Mouse (Mus musculus): ENCODE measurements at regions not wholly inside any gene's neighbourhood (a gene's known extent, or its start where the extent isn't known, plus 50 kb on each side); places are given as distances from the start of the nearest gene placed in this dataset.

GRCm38 (mm10) chr17:16516173-16516572, 547.7 kb upstream of the Zfp960 start:
- no peaks in the 10 kb centered on the region for H3K27me3 ChIP-seq (ENCODE audit: control insufficient read depth, insufficient read depth, low read depth, low read length)
- no peak overlapping the region for H3K4me2 ChIP-seq (ENCODE audit: low read length)
- no peak overlapping the region for H3K4me3 ChIP-seq (ENCODE audit: low read depth, low read length)
- H3K27ac ChIP-seq (ENCODE audit: low read length): no peak overlapping the region
- no peaks in the 10 kb centered on the region for H3K9me3 ChIP-seq (replicated peaks; ENCODE audit: control insufficient read depth, low read length, poor library complexity, severe bottlenecking)
- no peak for ATAC-seq
- H3K36me3 ChIP-seq (ENCODE audit: control insufficient read depth, insufficient read depth, low read length): no peaks in the 10 kb centered on the region
- no peak overlapping the region for H3K9ac ChIP-seq (ENCODE audit: low read depth, low read length)
- no peaks in the 10 kb centered on the region for H3K4me1 ChIP-seq (ENCODE audit: control insufficient read depth, insufficient read depth, low read length)

GRCm38 (mm10) chr17:16493951-16494350, 570.0 kb upstream of the Zfp960 start:
- Histone ChIP-seq H3K27ac (ENCODE audit: low read length) (no peak overlapping the region), H3K4me3 (ENCODE audit: low read depth, low read length) (no peak overlapping the region), H3K9me3 (replicated peaks; ENCODE audit: control insufficient read depth, low read length, poor library complexity, severe bottlenecking) (no peaks in the 10 kb centered on the region), H3K4me1 (ENCODE audit: control insufficient read depth, insufficient read depth, low read length) (no peaks in the 10 kb centered on the region), H3K4me2 (ENCODE audit: low read length) (no peak overlapping the region), H3K27me3 (ENCODE audit: control insufficient read depth, insufficient read depth, low read depth, low read length) (no peaks in the 10 kb centered on the region), H3K36me3 (ENCODE audit: control insufficient read depth, insufficient read depth, low read length) (no peaks in the 10 kb centered on the region), H3K9ac (ENCODE audit: low read depth, low read length) (no peak overlapping the region)
- peak; percentile 48; the same call in 1 of the 2 replicates for ATAC-seq
- 31% methylated on average over 5 of the region's 5 CpGs for WGBS

- H3K4me3 ChIP-seq (ENCODE audit: low read depth, low read length): no peak overlapping the region
- no peak overlapping the region for H3K4me2 ChIP-seq (ENCODE audit: low read length)
- no peaks in the 10 kb centered on the region for H3K4me1 ChIP-seq (ENCODE audit: control insufficient read depth, insufficient read depth, low read length)
- H3K27ac ChIP-seq (ENCODE audit: low read length): no peak overlapping the region
- H3K36me3 ChIP-seq (ENCODE audit: control insufficient read depth, insufficient read depth, low read length): no peaks in the 10 kb centered on the region
- ATAC-seq: peak; percentile 75; the same call in 1 of the 2 replicates
- no peaks in the 10 kb centered on the region for H3K27me3 ChIP-seq (ENCODE audit: control insufficient read depth, insufficient read depth, low read depth, low read length)
- no peak overlapping the region for H3K9ac ChIP-seq (ENCODE audit: low read depth, low read length)
- H3K9me3 ChIP-seq (replicated peaks; ENCODE audit: control insufficient read depth, low read length, poor library complexity, severe bottlenecking): no peaks in the 10 kb centered on the region
- WGBS: 17% methylated on average over 2 of the region's 2 CpGs
Observed at GRCm38 (mm10) chr17:16493546-16493945, 570.4 kb upstream of the Zfp960 start.

GRCm38 (mm10) chr17:16492551-16492950, 571.4 kb upstream of the Zfp960 start:
- no peak overlapping the region for H3K4me3 ChIP-seq (ENCODE audit: low read depth, low read length)
- no peak overlapping the region for H3K4me2 ChIP-seq (ENCODE audit: low read length)
- no peak overlapping the region for H3K9ac ChIP-seq (ENCODE audit: low read depth, low read length)
- H3K27me3 ChIP-seq (ENCODE audit: control insufficient read depth, insufficient read depth, low read depth, low read length): no peaks in the 10 kb centered on the region
- no peak overlapping the region for H3K27ac ChIP-seq (ENCODE audit: low read length)
- WGBS: 90% methylated on average over 4 of the region's 4 CpGs
- H3K9me3 ChIP-seq (replicated peaks; ENCODE audit: control insufficient read depth, low read length, poor library complexity, severe bottlenecking): no peaks in the 10 kb centered on the region
- no peaks in the 10 kb centered on the region for H3K4me1 ChIP-seq (ENCODE audit: control insufficient read depth, insufficient read depth, low read length)
- no peak for ATAC-seq
- H3K36me3 ChIP-seq (ENCODE audit: control insufficient read depth, insufficient read depth, low read length): no peaks in the 10 kb centered on the region

- WGBS: 91% methylated on average over 5 of the region's 5 CpGs
- Histone ChIP-seq H3K4me3 (ENCODE audit: low read depth, low read length) (no peak overlapping the region), H3K9ac (ENCODE audit: low read depth, low read length) (no peak overlapping the region), H3K4me1 (ENCODE audit: control insufficient read depth, insufficient read depth, low read length) (no peaks in the 10 kb centered on the region), H3K9me3 (replicated peaks; ENCODE audit: control insufficient read depth, low read length, poor library complexity, severe bottlenecking) (no peaks in the 10 kb centered on the region), H3K27ac (ENCODE audit: low read length) (no peak overlapping the region), H3K36me3 (ENCODE audit: control insufficient read depth, insufficient read depth, low read length) (no peaks in the 10 kb centered on the region), H3K27me3 (ENCODE audit: control insufficient read depth, insufficient read depth, low read depth, low read length) (no peaks in the 10 kb centered on the region), H3K4me2 (ENCODE audit: low read length) (no peak overlapping the region)
- ATAC-seq: no peak
Observed at GRCm38 (mm10) chr17:16486355-16486754, 577.6 kb upstream of the Zfp960 start.

GRCm38 (mm10) chr17:16483976-16484375, 579.9 kb upstream of the Zfp960 start:
- no peak overlapping the region for H3K9ac ChIP-seq (ENCODE audit: low read depth, low read length)
- H3K9me3 ChIP-seq (replicated peaks; ENCODE audit: control insufficient read depth, low read length, poor library complexity, severe bottlenecking): no peaks in the 10 kb centered on the region
- ATAC-seq: no peak
- H3K4me3 ChIP-seq (ENCODE audit: low read depth, low read length): no peak overlapping the region
- no peaks in the 10 kb centered on the region for H3K27me3 ChIP-seq (ENCODE audit: control insufficient read depth, insufficient read depth, low read depth, low read length)
- no peak overlapping the region for H3K27ac ChIP-seq (ENCODE audit: low read length)
- no peaks in the 10 kb centered on the region for H3K36me3 ChIP-seq (ENCODE audit: control insufficient read depth, insufficient read depth, low read length)
- no peak overlapping the region for H3K4me2 ChIP-seq (ENCODE audit: low read length)
- 85% methylated on average over 2 of the region's 2 CpGs for WGBS
- H3K4me1 ChIP-seq (ENCODE audit: control insufficient read depth, insufficient read depth, low read length): no peaks in the 10 kb centered on the region

GRCm38 (mm10) chr17:16481722-16482121, 582.2 kb upstream of the Zfp960 start:
- H3K27me3 ChIP-seq (ENCODE audit: control insufficient read depth, insufficient read depth, low read depth, low read length): no peaks in the 10 kb centered on the region
- no peak overlapping the region for H3K4me2 ChIP-seq (ENCODE audit: low read length)
- 94% methylated on average over 3 of the region's 3 CpGs for WGBS
- H3K36me3 ChIP-seq (ENCODE audit: control insufficient read depth, insufficient read depth, low read length): no peaks in the 10 kb centered on the region
- no peaks in the 10 kb centered on the region for H3K4me1 ChIP-seq (ENCODE audit: control insufficient read depth, insufficient read depth, low read length)
- no peak overlapping the region for H3K9ac ChIP-seq (ENCODE audit: low read depth, low read length)
- no peak for ATAC-seq
- H3K4me3 ChIP-seq (ENCODE audit: low read depth, low read length): no peak overlapping the region
- no peaks in the 10 kb centered on the region for H3K9me3 ChIP-seq (replicated peaks; ENCODE audit: control insufficient read depth, low read length, poor library complexity, severe bottlenecking)
- H3K27ac ChIP-seq (ENCODE audit: low read length): no peak overlapping the region

- no peaks in the 10 kb centered on the region for H3K9me3 ChIP-seq (replicated peaks; ENCODE audit: control insufficient read depth, low read length, poor library complexity, severe bottlenecking)
- H3K4me3 ChIP-seq (ENCODE audit: low read depth, low read length): no peak overlapping the region
- WGBS: 75% methylated on average over 1 of the region's 1 CpGs
- H3K36me3 ChIP-seq (ENCODE audit: control insufficient read depth, insufficient read depth, low read length): no peaks in the 10 kb centered on the region
- H3K27me3 ChIP-seq (ENCODE audit: control insufficient read depth, insufficient read depth, low read depth, low read length): no peaks in the 10 kb centered on the region
- ATAC-seq: no peak
- no peaks in the 10 kb centered on the region for H3K4me1 ChIP-seq (ENCODE audit: control insufficient read depth, insufficient read depth, low read length)
- no peak overlapping the region for H3K4me2 ChIP-seq (ENCODE audit: low read length)
- no peak overlapping the region for H3K27ac ChIP-seq (ENCODE audit: low read length)
- no peak overlapping the region for H3K9ac ChIP-seq (ENCODE audit: low read depth, low read length)
Observed at GRCm38 (mm10) chr17:16480579-16480978, 583.3 kb upstream of the Zfp960 start.

- Histone ChIP-seq H3K36me3 (ENCODE audit: control insufficient read depth, insufficient read depth, low read length) (no peaks in the 10 kb centered on the region), H3K4me2 (ENCODE audit: low read length) (no peak overlapping the region), H3K9me3 (replicated peaks; ENCODE audit: control insufficient read depth, low read length, poor library complexity, severe bottlenecking) (no peaks in the 10 kb centered on the region), H3K27ac (ENCODE audit: low read length) (no peak overlapping the region), H3K9ac (ENCODE audit: low read depth, low read length) (no peak overlapping the region), H3K4me3 (ENCODE audit: low read depth, low read length) (no peak overlapping the region), H3K27me3 (ENCODE audit: control insufficient read depth, insufficient read depth, low read depth, low read length) (no peaks in the 10 kb centered on the region), H3K4me1 (ENCODE audit: control insufficient read depth, insufficient read depth, low read length) (no peaks in the 10 kb centered on the region)
- ATAC-seq: no peak
Observed at GRCm38 (mm10) chr17:16461208-16461607, 602.7 kb upstream of the Zfp960 start.

GRCm38 (mm10) chr17:16453098-16453497, 610.8 kb upstream of the Zfp960 start:
- H3K27ac ChIP-seq (ENCODE audit: low read length): no peak overlapping the region
- no peaks in the 10 kb centered on the region for H3K27me3 ChIP-seq (ENCODE audit: control insufficient read depth, insufficient read depth, low read depth, low read length)
- no peak overlapping the region for H3K4me3 ChIP-seq (ENCODE audit: low read depth, low read length)
- WGBS: 20% methylated on average over 3 of the region's 3 CpGs
- no peak overlapping the region for H3K4me2 ChIP-seq (ENCODE audit: low read length)
- no peaks in the 10 kb centered on the region for H3K4me1 ChIP-seq (ENCODE audit: control insufficient read depth, insufficient read depth, low read length)
- no peak overlapping the region for H3K9ac ChIP-seq (ENCODE audit: low read depth, low read length)
- no peak for ATAC-seq
- H3K36me3 ChIP-seq (ENCODE audit: control insufficient read depth, insufficient read depth, low read length): no peaks in the 10 kb centered on the region
- no peaks in the 10 kb centered on the region for H3K9me3 ChIP-seq (replicated peaks; ENCODE audit: control insufficient read depth, low read length, poor library complexity, severe bottlenecking)
